Comparison of ENCODE assay signal across 9 mouse cellular contexts in the genomic region with DNA sequence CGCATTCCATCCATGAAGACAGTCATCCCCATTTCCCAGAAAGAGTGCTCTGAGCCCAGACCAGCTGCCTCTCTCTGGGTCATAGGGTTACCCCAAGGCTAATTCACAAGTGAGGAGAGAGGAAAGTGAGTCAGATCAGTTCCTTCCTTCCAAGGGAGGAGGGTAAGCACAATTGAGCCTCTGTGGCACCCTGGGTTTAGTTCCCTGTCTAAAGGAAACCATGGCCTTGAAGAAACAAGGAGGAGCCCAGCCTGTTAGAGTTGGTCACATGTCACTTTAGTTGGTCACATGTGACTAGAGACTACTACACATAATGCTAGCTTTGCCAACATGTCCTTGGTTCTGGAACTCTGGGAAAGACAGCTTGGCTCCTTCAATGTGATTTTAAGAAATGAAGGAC. TPM values are rescaled to one million over a fixed set of nuclear protein-coding genes. Genes with fewer than 3 reads are reported as not detected.
A peak's percentile ranks its signal among the peaks of the same experiment; 100 is the strongest.
DNase-seq lines count a peak whose midpoint lies in the region; ATAC-seq and TF ChIP-seq lines count a peak whose summit lies in the region.
"Had no signal": no experiment of that assay in that cellular context is flagged by ENCODE, and none has a peak within 500 bp of the region (broad histone marks: within the 10 kb centered on the region; RNA-seq: fewer than 3 reads in every experiment).

No protein-coding gene starts in this region.

- no peaks in the 10 kb centered on the region for H3K36me3 ChIP-seq in kidney, adult 2 months (ENCODE audit: control insufficient read depth, insufficient read depth, low read length)
- H3K36me3 ChIP-seq in embryonic facial prominence, embryonic 11.5 days (replicated peaks; ENCODE audit: control insufficient read depth, insufficient read depth, low read depth, low read length) = no peaks in the 10 kb centered on the region
- H3K36me3 ChIP-seq in liver, embryonic 12.5 days = no peaks in the 10 kb centered on the region

- peak overlapping the region; percentile 72 for H3K27ac ChIP-seq in kidney, adult 2 months (ENCODE audit: insufficient read depth, low read depth, low read length)
- peak overlapping the region; percentile 2; the same call in 1 of the 2 replicates for H3K27ac ChIP-seq in embryonic facial prominence, embryonic 11.5 days (replicated peaks; ENCODE audit: low read depth, low read length)
- peak overlapping the region; percentile 33 for H3K27ac ChIP-seq in liver, embryonic 12.5 days

- ATAC-seq in embryonic facial prominence, embryonic 11.5 days (replicated peaks; ENCODE audit: insufficient number of reproducible peaks, low FRiP score, low TSS enrichment, low read depth) = no peak
- peak; percentile 36; the same call in 1 of the 2 replicates for ATAC-seq in liver, embryonic 12.5 days

- WGBS in kidney, adult 2 months = 90% methylated on average over 1 of the region's 1 CpGs
- WGBS in embryonic facial prominence, embryonic 11.5 days = 86% methylated on average over 1 of the region's 1 CpGs
- 84% methylated on average over 1 of the region's 1 CpGs for WGBS in liver, embryonic 12.5 days (ENCODE audit: insufficient replicate concordance)

- peaks cover 20% of the 10 kb centered on the region for H3K4me1 ChIP-seq in kidney, adult 2 months (ENCODE audit: control insufficient read depth, insufficient read depth, low read length)
- peaks cover 23% of the 10 kb centered on the region for H3K4me1 ChIP-seq in embryonic facial prominence, embryonic 11.5 days (ENCODE audit: control insufficient read depth, insufficient read depth, low read length)
- H3K4me1 ChIP-seq in liver, embryonic 12.5 days = peaks cover 48% of the 10 kb centered on the region

- TF ChIP-seq POLR2A in kidney, adult 2 months (IDR thresholded peaks at IDR 0.05; ENCODE audit: low read depth, low read length) = no peak

- no peaks in the 10 kb centered on the region for H3K27me3 ChIP-seq in kidney, adult 2 months (replicated peaks; ENCODE audit: control insufficient read depth, insufficient read depth, low read length)
- H3K27me3 ChIP-seq in embryonic facial prominence, embryonic 11.5 days (ENCODE audit: control insufficient read depth, insufficient read depth, low read length) = no peaks in the 10 kb centered on the region
- H3K27me3 ChIP-seq in liver, embryonic 12.5 days (replicated peaks) = peaks cover 37% of the 10 kb centered on the region

- no peak overlapping the region for H3K4me2 ChIP-seq in embryonic facial prominence, embryonic 11.5 days (ENCODE audit: low read depth, low read length)
- H3K4me2 ChIP-seq in liver, embryonic 12.5 days = no peak overlapping the region

- peak; percentile 42 for DNase-seq in kidney, adult 2 months
- no peak for DNase-seq in kidney, postnatal 14 days
- peak; percentile 37 for DNase-seq in adipocyte (ENCODE audit: low spot score)
- no peak for DNase-seq in embryonic facial prominence, embryonic 11.5 days (ENCODE audit: low spot score)
- no peak for DNase-seq in layer of hippocampus, adult 11-12 months (ENCODE audit: low spot score)
- DNase-seq in testis, postnatal 10 days (ENCODE audit: low spot score) = no peak
- DNase-seq: gastrocnemius, postnatal 10 days; spleen, adult 18-20 months had no signal

- no peak for TF ChIP-seq CTCF in kidney, adult 2 months (conservative IDR thresholded peaks at IDR 0.05; ENCODE audit: insufficient read depth, insufficient read length, low read depth, low read length)

- no peak overlapping the region; the same call in 1 of the 2 replicates for H3K9ac ChIP-seq in embryonic facial prominence, embryonic 11.5 days (replicated peaks; ENCODE audit: low read length)
- no peak overlapping the region for H3K9ac ChIP-seq in liver, embryonic 12.5 days

- no peak overlapping the region for H3K4me3 ChIP-seq in kidney, adult 2 months (ENCODE audit: insufficient read depth, low read depth, low read length)
- no peak overlapping the region for H3K4me3 ChIP-seq in embryonic facial prominence, embryonic 11.5 days (ENCODE audit: low read depth, low read length)
- H3K4me3 ChIP-seq in liver, embryonic 12.5 days = no peak overlapping the region

- H3K9me3 ChIP-seq in embryonic facial prominence, embryonic 11.5 days (replicated peaks; ENCODE audit: control insufficient read depth, low read length) = no peaks in the 10 kb centered on the region
- no peaks in the 10 kb centered on the region for H3K9me3 ChIP-seq in liver, embryonic 12.5 days (replicated peaks)

RNA-seq across cellular contexts. Expression of a gene that starts 14.5 kb away (rescaled TPM):
- 39.1 and 45.5 TPM in 2 replicates for polyA plus RNA-seq in kidney, adult 2 months (2012; rRNA removed)
- 17.6 and 17.7 TPM in 2 replicates for polyA plus RNA-seq in embryonic facial prominence, embryonic 11.5 days (2014; fragmentation: Nextera tagmentation; extraction: Ambion mirVana)
- polyA plus RNA-seq in liver, embryonic 12.5 days (2016; fragmentation: Nextera tagmentation; extraction: Ambion mirVana) = 3.9 and 4.2 TPM in 2 replicates

RNA-seq across cellular contexts. Expression of a gene that starts 45.3 kb away (rescaled TPM):
- 0.09 and 0.22 TPM in 2 replicates for polyA plus RNA-seq in kidney, adult 2 months (2012; rRNA removed)
- polyA plus RNA-seq in embryonic facial prominence, embryonic 11.5 days (2014; fragmentation: Nextera tagmentation; extraction: Ambion mirVana) = 1.4 TPM in 1 of 2 replicates, not detected in the other
- 1.9 and 2.4 TPM in 2 replicates for polyA plus RNA-seq in liver, embryonic 12.5 days (2016; fragmentation: Nextera tagmentation; extraction: Ambion mirVana)

RNA-seq across cellular contexts. Expression of a gene that starts 46.0 kb away (rescaled TPM):
- polyA plus RNA-seq in kidney, adult 2 months (2012; rRNA removed) = 43.8 and 51.5 TPM in 2 replicates
- polyA plus RNA-seq in embryonic facial prominence, embryonic 11.5 days (2014; fragmentation: Nextera tagmentation; extraction: Ambion mirVana) = 184 and 198 TPM in 2 replicates
- polyA plus RNA-seq in liver, embryonic 12.5 days (2016; fragmentation: Nextera tagmentation; extraction: Ambion mirVana) = 84.3 and 88.6 TPM in 2 replicates

RNA-seq across cellular contexts. Expression of a gene that starts 55.5 kb away (rescaled TPM):
- polyA plus RNA-seq in kidney, adult 2 months (2012; rRNA removed) = 77.9 and 139 TPM in 2 replicates
- 7.0 and 7.6 TPM in 2 replicates for polyA plus RNA-seq in embryonic facial prominence, embryonic 11.5 days (2014; fragmentation: Nextera tagmentation; extraction: Ambion mirVana)
- 2.8 and 3.3 TPM in 2 replicates for polyA plus RNA-seq in liver, embryonic 12.5 days (2016; fragmentation: Nextera tagmentation; extraction: Ambion mirVana)

Comparison
In these comparisons a context has a peak if more than half of its experiments do, and no peak if none do; other contexts are left out.
1. DNase-seq: peak in kidney, adult 2 months (single experiment) and adipocyte (single experiment); none in kidney, postnatal 14 days (single experiment), embryonic facial prominence, embryonic 11.5 days (single experiment), layer of hippocampus, adult 11-12 months (single experiment) and testis, postnatal 10 days (single experiment).
2. H3K27ac ChIP-seq: peak in every context shown above with its lines; median percentile 72 in kidney, adult 2 months; 33 in liver, embryonic 12.5 days; 2 in embryonic facial prominence, embryonic 11.5 days.